Mouse (Mus musculus): ENCODE measurements at regions not wholly inside any gene's neighbourhood (a gene's known extent, or its start where the extent isn't known, plus 50 kb on each side); places are given as distances from the start of the nearest gene placed in this dataset.

- Histone ChIP-seq H3K4me2 (ENCODE audit: low read depth) (no peak overlapping the region), H3K27me3 (ENCODE audit: insufficient read depth, low read length) (no peaks in the 10 kb centered on the region)
These were observed 314.4 kb downstream of the Gm11361 start for GRCm38 (mm10) chr13:28571716-28572115.

GRCm38 (mm10) chr13:28563585-28563984, 306.3 kb downstream of the Gm11361 start:
- Histone ChIP-seq H3K27me3 (ENCODE audit: insufficient read depth, low read length) (no peaks in the 10 kb centered on the region), H3K9me3 (ENCODE audit: low read length) (peaks cover 5% of the 10 kb centered on the region; the same call in 1 of the 2 replicates), H3K4me1 (ENCODE audit: insufficient read depth) (no peaks in the 10 kb centered on the region), H3K4me2 (ENCODE audit: low read depth) (no peak overlapping the region), H3K36me3 (ENCODE audit: insufficient read depth) (no peaks in the 10 kb centered on the region), H3K9ac (no peak overlapping the region), H3K4me3 (ENCODE audit: low read depth, low read length) (no peak overlapping the region), H3K27ac (ENCODE audit: low read depth, low read length) (no peak overlapping the region)
- ATAC-seq (no peak), DNase-seq (no peak)
- no peak for TF ChIP-seq CTCF (IDR thresholded peaks at IDR 0.05; ENCODE audit: low read depth)
- WGBS: 95% methylated on average over 2 of the region's 2 CpGs

More at GRCm38 (mm10) chr13:28571716-28572115, 314.4 kb downstream of the Gm11361 start:
- Histone ChIP-seq H3K27ac (ENCODE audit: low read depth, low read length) (no peak overlapping the region), H3K9me3 (ENCODE audit: low read length) (no peaks in the 10 kb centered on the region), H3K36me3 (ENCODE audit: insufficient read depth) (no peaks in the 10 kb centered on the region), H3K4me1 (ENCODE audit: insufficient read depth) (no peaks in the 10 kb centered on the region), H3K4me3 (ENCODE audit: low read depth, low read length) (no peak overlapping the region), H3K9ac (no peak overlapping the region)
- no peak for TF ChIP-seq CTCF (IDR thresholded peaks at IDR 0.05; ENCODE audit: low read depth)
- whole genome bisulfite sequencing: 87% methylated on average over 5 of the region's 5 CpGs
- no peak for ATAC-seq
- no peak for DNase-seq

GRCm38 (mm10) chr13:28560081-28560480, 302.8 kb downstream of the Gm11361 start:
- ATAC-seq (no peak), DNase-seq (no peak)
- Histone ChIP-seq H3K27me3 (ENCODE audit: insufficient read depth, low read length) (no peaks in the 10 kb centered on the region), H3K4me3 (ENCODE audit: low read depth, low read length) (no peak overlapping the region), H3K9ac (no peak overlapping the region), H3K4me1 (ENCODE audit: insufficient read depth) (peaks cover under 1% of the 10 kb centered on the region; the same call in 1 of the 2 replicates), H3K9me3 (ENCODE audit: low read length) (peaks cover 5% of the 10 kb centered on the region; the same call in 1 of the 2 replicates), H3K4me2 (ENCODE audit: low read depth) (no peak overlapping the region), H3K36me3 (ENCODE audit: insufficient read depth) (no peaks in the 10 kb centered on the region), H3K27ac (ENCODE audit: low read depth, low read length) (no peak overlapping the region)
- 65% methylated on average over 2 of the region's 2 CpGs for WGBS
- TF ChIP-seq CTCF (IDR thresholded peaks at IDR 0.05; ENCODE audit: low read depth): no peak

GRCm38 (mm10) chr13:28557032-28557570, 299.8 kb downstream of the Gm11361 start:
- WGBS: 94% methylated on average over 4 of the region's 4 CpGs
- H3K27ac ChIP-seq (ENCODE audit: low read depth, low read length): no peak overlapping the region
- no peak for TF ChIP-seq CTCF (IDR thresholded peaks at IDR 0.05; ENCODE audit: low read depth)
- no peak overlapping the region for H3K4me2 ChIP-seq (ENCODE audit: low read depth)
- no peaks in the 10 kb centered on the region for H3K27me3 ChIP-seq (ENCODE audit: insufficient read depth, low read length)
- peaks cover 21% of the 10 kb centered on the region; the same call in 1 of the 2 replicates for H3K4me1 ChIP-seq (ENCODE audit: insufficient read depth)
- no peaks in the 10 kb centered on the region for H3K9me3 ChIP-seq (ENCODE audit: low read length)
- no peak for ATAC-seq
- DNase-seq: no peak
- no peak overlapping the region for H3K4me3 ChIP-seq (ENCODE audit: low read depth, low read length)
- H3K36me3 ChIP-seq (ENCODE audit: insufficient read depth): no peaks in the 10 kb centered on the region
- no peak overlapping the region for H3K9ac ChIP-seq

- Histone ChIP-seq H3K4me2 (ENCODE audit: low read depth) (no peak overlapping the region), H3K36me3 (ENCODE audit: insufficient read depth) (no peaks in the 10 kb centered on the region), H3K9me3 (ENCODE audit: low read length) (no peaks in the 10 kb centered on the region), H3K4me3 (ENCODE audit: low read depth, low read length) (no peak overlapping the region), H3K27me3 (ENCODE audit: insufficient read depth, low read length) (no peaks in the 10 kb centered on the region), H3K4me1 (ENCODE audit: insufficient read depth) (peaks cover 21% of the 10 kb centered on the region; the same call in 1 of the 2 replicates), H3K27ac (ENCODE audit: low read depth, low read length) (no peak overlapping the region), H3K9ac (no peak overlapping the region)
- no peak for ATAC-seq
- 81% methylated on average over 5 of the region's 5 CpGs for WGBS
- no peak for TF ChIP-seq CTCF (IDR thresholded peaks at IDR 0.05; ENCODE audit: low read depth)
- DNase-seq: no peak
These were observed 299.1 kb downstream of the Gm11361 start for GRCm38 (mm10) chr13:28556385-28556938.

GRCm38 (mm10) chr13:28554143-28554830, 297.0 kb downstream of the Gm11361 start:
- DNase-seq (peak; percentile 21), ATAC-seq (no peak)
- H3K4me3 ChIP-seq (ENCODE audit: low read depth, low read length): no peak overlapping the region
- no peaks in the 10 kb centered on the region for H3K36me3 ChIP-seq (ENCODE audit: insufficient read depth)
- H3K9me3 ChIP-seq (ENCODE audit: low read length): no peaks in the 10 kb centered on the region
- H3K4me1 ChIP-seq (ENCODE audit: insufficient read depth): peaks cover 21% of the 10 kb centered on the region; the same call in 1 of the 2 replicates
- 67% methylated on average over 12 of the region's 12 CpGs for WGBS
- H3K27ac ChIP-seq (ENCODE audit: low read depth, low read length): no peak overlapping the region
- no peak overlapping the region for H3K4me2 ChIP-seq (ENCODE audit: low read depth)
- TF ChIP-seq CTCF (IDR thresholded peaks at IDR 0.05; ENCODE audit: low read depth): no peak
- no peak overlapping the region for H3K9ac ChIP-seq
- no peaks in the 10 kb centered on the region for H3K27me3 ChIP-seq (ENCODE audit: insufficient read depth, low read length)
